Mouse (Mus musculus) cerebellum, postnatal 36 days (tissue): ENCODE data around the gene Fbll1.

Source experiments
- DNase-seq, 2 experiments: peaks; one replicate each; pipeline ENCODE4 v3.0.0; 2021 to 2022; ENCODE audit warnings: mixed read lengths in 2 of 2

Gene Fbll1

DNA sequence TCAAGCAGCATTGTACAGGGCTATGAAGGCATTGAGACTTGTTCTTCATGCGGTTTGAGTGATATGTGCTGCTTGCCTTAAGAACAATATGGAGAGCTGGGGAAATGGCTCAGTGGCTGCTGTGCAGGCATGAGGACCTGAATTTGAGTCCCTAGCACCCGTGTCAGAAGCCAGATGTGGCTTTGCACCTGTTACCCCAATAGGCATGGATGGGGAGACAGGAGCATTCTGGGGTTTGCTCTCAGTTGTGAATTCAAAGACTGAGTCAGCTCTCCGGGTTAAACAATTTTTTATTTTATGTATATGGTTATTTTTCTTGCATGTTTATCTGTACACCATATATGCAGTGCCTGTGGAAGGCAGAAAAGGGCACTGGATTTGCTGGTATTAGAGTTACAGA, 16.2 kb downstream of the Fbll1 start:
- no peak for DNase-seq

- DNase-seq: no peak
Measured at GRCm38 (mm10) chr11:35780336-35780735, 18.3 kb downstream of the Fbll1 start.

GRCm38 (mm10) chr11:35776452-35776851, 22.2 kb downstream of the Fbll1 start:
- DNase-seq: no peak

- no peak for DNase-seq
Measured at GRCm38 (mm10) chr11:35775606-35776005, 23.1 kb downstream of the Fbll1 start.

GRCm38 (mm10) chr11:35770741-35771504, 27.8 kb downstream of the Fbll1 start:
- DNase-seq: no peak

GRCm38 (mm10) chr11:35769746-35770437, 28.8 kb downstream of the Fbll1 start:
- DNase-seq: peak; percentile 70 to 74

DNA sequence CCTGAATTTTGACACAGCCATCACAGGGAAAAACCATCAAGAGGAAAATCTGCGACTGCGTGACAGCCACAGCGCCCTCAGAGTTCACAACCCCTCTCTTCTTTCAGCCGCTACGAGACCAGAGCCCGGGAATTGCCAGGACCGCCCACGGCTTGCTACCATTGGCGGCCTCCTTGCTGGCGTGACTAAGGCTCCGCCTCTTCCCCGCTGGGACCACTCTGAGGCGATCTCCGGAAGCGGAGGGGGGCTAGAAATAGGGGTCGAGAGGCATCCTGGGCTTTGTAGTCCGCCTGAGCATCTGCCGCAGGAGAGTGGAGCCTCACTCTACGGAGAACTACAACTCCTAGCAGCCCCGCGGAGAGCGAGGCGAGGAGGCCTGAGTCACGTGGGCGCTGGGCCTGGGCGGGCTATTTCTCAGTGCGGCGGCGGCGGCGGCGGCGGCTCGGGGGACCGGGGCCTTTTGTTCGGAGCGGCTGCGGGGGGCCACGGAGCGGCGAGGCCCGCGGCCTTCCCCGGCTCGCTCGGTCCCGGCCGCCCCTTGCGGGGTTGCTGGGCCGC, 29.4 kb downstream of the Fbll1 start, which contains the start of gene Pank3:
TSS of gene Pank3 (plus strand) at position 297 of the 558 bp plus-strand sequence.
- DNase-seq: peak; percentile 95 to 97

DNA sequence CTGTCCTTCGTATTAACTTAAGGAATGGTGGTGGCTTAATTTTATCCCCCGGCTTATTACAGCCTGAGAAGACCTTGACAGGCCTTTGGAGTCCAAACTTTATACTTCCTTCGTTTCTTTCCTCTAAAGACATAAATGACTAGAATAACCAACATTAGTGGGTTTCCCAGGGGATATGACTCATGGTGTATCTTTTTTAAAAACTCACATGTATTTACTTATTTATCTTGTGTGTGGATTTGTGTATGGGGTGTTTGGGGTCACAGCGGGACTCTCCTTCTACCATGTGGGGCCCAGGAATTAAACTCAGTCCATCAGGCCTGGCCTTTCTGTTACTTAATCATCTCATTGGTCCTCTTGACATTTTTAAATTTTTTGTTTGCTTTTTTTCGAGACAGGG, 31.8 kb downstream of the Fbll1 start:
- DNase-seq: no peak

DNA sequence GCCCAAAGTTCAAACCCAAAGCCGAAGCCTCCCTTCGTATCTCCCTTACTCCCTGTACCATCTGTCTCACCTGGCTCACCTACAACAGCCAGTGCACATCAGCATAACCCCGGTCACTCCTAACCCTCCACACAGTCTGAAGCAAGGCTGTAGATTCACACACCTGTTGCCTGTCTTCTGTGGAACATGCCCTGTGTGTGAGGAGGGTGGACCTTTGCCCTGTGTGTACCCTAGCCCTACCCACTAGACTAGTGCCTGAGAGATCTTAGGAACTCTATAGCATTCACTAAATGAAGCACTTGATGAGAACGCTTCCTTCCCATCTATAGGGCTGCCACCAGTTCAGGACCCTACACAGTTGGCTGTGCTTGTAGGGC, 38.1 kb downstream of the Fbll1 start:
- DNase-seq: no peak

DNA sequence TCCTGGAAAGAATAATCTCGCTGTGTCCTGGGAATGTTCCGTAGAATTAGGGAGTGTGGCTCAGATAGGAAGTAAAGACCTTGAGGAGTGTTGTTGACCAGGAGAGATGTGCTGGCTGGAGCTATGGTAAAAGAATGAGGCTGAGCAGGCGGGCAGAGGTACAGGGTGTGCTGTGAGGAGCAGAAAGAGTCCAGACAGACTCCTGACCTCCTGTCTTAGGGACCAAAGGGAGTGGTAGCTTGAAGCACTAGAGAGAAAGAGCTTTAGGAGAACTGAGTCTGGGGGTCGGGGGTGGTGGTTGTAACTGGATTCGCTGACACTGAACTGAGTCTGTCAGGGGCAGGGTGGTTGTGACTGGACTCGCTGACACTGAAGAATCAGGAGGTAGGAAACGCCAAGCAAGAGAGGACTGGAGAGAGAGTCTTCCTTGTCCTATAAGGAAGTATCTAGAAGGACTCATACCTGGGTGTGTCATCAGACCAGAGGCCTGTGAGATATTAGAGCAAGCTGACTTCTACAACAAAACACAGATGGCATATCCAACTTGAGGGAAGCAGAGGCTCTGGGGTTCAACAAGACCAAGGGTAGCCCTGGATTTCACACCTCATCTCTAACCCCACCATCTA, 38.6 kb downstream of the Fbll1 start:
- DNase-seq: no peak

GRCm38 (mm10) chr11:35756411-35757303, 42.0 kb downstream of the Fbll1 start:
- DNase-seq: no peak

DNA sequence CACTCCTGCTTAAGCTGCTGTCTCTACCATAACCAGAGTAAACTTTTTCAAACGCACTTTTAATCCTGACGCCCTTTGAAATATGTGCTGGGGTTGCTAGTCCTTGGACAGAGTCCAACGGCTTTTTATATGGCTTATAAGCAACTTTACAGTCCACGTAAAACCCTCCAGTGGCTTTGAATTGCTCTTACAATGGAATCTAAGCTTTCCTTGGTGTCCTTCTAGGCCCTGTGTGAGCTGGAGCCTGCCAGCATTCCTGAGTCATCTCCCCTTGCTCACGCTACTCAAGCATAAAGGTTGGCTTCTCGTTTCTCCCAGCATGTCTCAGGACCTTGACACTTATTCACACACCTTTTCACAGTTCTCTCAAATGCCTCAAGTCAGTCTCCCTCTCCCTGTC, 43.1 kb downstream of the Fbll1 start:
- DNase-seq: no peak

GRCm38 (mm10) chr11:35754906-35755418, 43.7 kb downstream of the Fbll1 start:
- DNase-seq: no peak

- DNase-seq: no peak
Measured at GRCm38 (mm10) chr11:35750578-35750977, 48.1 kb downstream of the Fbll1 start.
